Comparison of ENCODE assay signal across 8 mouse cellular contexts in genomic region chr2:160364128-160364650, GRCm38 (mm10). TPM values are rescaled to one million over a fixed set of nuclear protein-coding genes. Genes with fewer than 3 reads are reported as not detected.
DNase-seq lines count a peak whose midpoint lies in the region; ATAC-seq and TF ChIP-seq lines count a peak whose summit lies in the region.

No protein-coding gene starts in this region.

- TF ChIP-seq EP300 in liver, postnatal 0 days (IDR thresholded peaks at IDR 0.05; ENCODE audit: low read depth), result no peak

- H3K4me3 ChIP-seq in heart, embryonic 11.5 days (ENCODE audit: low read depth, low read length), result peak overlapping the region; percentile 50
- H3K4me3 ChIP-seq in heart, embryonic 15.5 days, result peak overlapping the region; percentile 60
- peak overlapping the region; percentile 55 for H3K4me3 ChIP-seq in liver, postnatal 0 days (ENCODE audit: low read depth, low read length)

- H3K9me3 ChIP-seq in heart, embryonic 11.5 days (replicated peaks; ENCODE audit: control insufficient read depth, low read length), result no peaks in the 10 kb centered on the region
- H3K9me3 ChIP-seq in heart, embryonic 15.5 days (replicated peaks), result no peaks in the 10 kb centered on the region
- H3K9me3 ChIP-seq in liver, postnatal 0 days (ENCODE audit: low read length), result no peaks in the 10 kb centered on the region

- TF ChIP-seq CTCF in liver, postnatal 0 days (IDR thresholded peaks at IDR 0.05; ENCODE audit: low read depth), result no peak

- H3K4me1 ChIP-seq in heart, embryonic 11.5 days (ENCODE audit: control insufficient read depth, insufficient read depth, low read length), result peaks cover 19% of the 10 kb centered on the region
- H3K4me1 ChIP-seq in heart, embryonic 15.5 days (replicated peaks), result peaks cover 41% of the 10 kb centered on the region
- H3K4me1 ChIP-seq in liver, postnatal 0 days (ENCODE audit: insufficient read depth), result peaks cover 5% of the 10 kb centered on the region

- no peak for ATAC-seq in heart, embryonic 11.5 days (replicated peaks; ENCODE audit: insufficient number of reproducible peaks, low FRiP score, low TSS enrichment)
- no peak for ATAC-seq in heart, embryonic 15.5 days (replicated peaks; ENCODE audit: insufficient number of reproducible peaks, insufficient read depth, low FRiP score, low read depth)
- no peak for ATAC-seq in liver, postnatal 0 days

- no peak for DNase-seq in heart, postnatal 14 days
- peak; percentile 17 for DNase-seq in ZHBTc4 (ENCODE audit: low read depth, low spot score)
- DNase-seq in liver, postnatal 0 days, result no peak
- no peak for DNase-seq in ovary, adult 18-20 months (ENCODE audit: low spot score)
- DNase-seq in lung, postnatal 14 days, result no peak
- no peak for DNase-seq in adrenal gland, postnatal 25 days

- no peak overlapping the region for H3K9ac ChIP-seq in heart, embryonic 11.5 days (ENCODE audit: low read depth, low read length)
- H3K9ac ChIP-seq in heart, embryonic 15.5 days, result no peak overlapping the region; the same call in 1 of the 2 replicates
- H3K9ac ChIP-seq in liver, postnatal 0 days (replicated peaks), result no peak overlapping the region

- no peaks in the 10 kb centered on the region for H3K36me3 ChIP-seq in heart, embryonic 11.5 days (ENCODE audit: control insufficient read depth, insufficient read depth, low read length)
- no peaks in the 10 kb centered on the region for H3K36me3 ChIP-seq in heart, embryonic 15.5 days
- H3K36me3 ChIP-seq in liver, postnatal 0 days (replicated peaks; ENCODE audit: insufficient read depth, low read length), result no peaks in the 10 kb centered on the region

- intact Hi-C loops in heart, postnatal 14 days (cut with DNase I), result loop anchor here (10.0 kb wide), 2 partner anchors 779 to 1499 kb away; no protein-coding TSS in a partner anchor

- no peak overlapping the region for H3K27ac ChIP-seq in heart, embryonic 11.5 days (ENCODE audit: low read depth, low read length)
- no peak overlapping the region for H3K27ac ChIP-seq in heart, embryonic 15.5 days
- no peak overlapping the region for H3K27ac ChIP-seq in liver, postnatal 0 days (ENCODE audit: low read depth)

- peak overlapping the region; percentile 94 for H3K4me2 ChIP-seq in heart, embryonic 11.5 days
- peak overlapping the region; percentile 99 for H3K4me2 ChIP-seq in heart, embryonic 15.5 days
- H3K4me2 ChIP-seq in liver, postnatal 0 days (ENCODE audit: low read depth, low read length), result peak overlapping the region; percentile 87

- H3K27me3 ChIP-seq in heart, embryonic 11.5 days (ENCODE audit: control insufficient read depth, insufficient read depth, low read length), result peaks cover 69% of the 10 kb centered on the region
- H3K27me3 ChIP-seq in heart, embryonic 15.5 days, result peaks cover 71% of the 10 kb centered on the region
- H3K27me3 ChIP-seq in liver, postnatal 0 days (ENCODE audit: insufficient read depth, low read length), result peaks cover 88% of the 10 kb centered on the region

- under 1% methylated on average over 9 of the region's 9 CpGs for WGBS in heart, embryonic 11.5 days (ENCODE audit: insufficient replicate concordance)
- 13% methylated on average over 9 of the region's 9 CpGs for WGBS in heart, embryonic 15.5 days
- 9% methylated on average over 9 of the region's 9 CpGs for WGBS in liver, postnatal 0 days (ENCODE audit: insufficient replicate concordance)

RNA-seq across cellular contexts. Expression of gene Mafb, which starts 2.7 kb away (rescaled TPM):
- polyA plus RNA-seq in heart, embryonic 11.5 days (2014; fragmentation: Nextera tagmentation; extraction: Ambion mirVana), result 5.3 and 5.4 TPM in 2 replicates
- total RNA-seq in heart, postnatal 14 days (2021), result 10 to 100 TPM; 12.1 to 13.5 TPM
- 6.7 and 9.5 TPM in 2 replicates for polyA plus RNA-seq in heart, embryonic 15.5 days (2015; fragmentation: Nextera tagmentation; extraction: Ambion mirVana)
- polyA plus RNA-seq in liver, postnatal 0 days (2015; fragmentation: Nextera tagmentation; extraction: Ambion mirVana), result 9.2 and 11.6 TPM in 2 replicates
- 9.4 and 9.7 TPM in 2 replicates for total RNA-seq in adrenal gland, postnatal 25 days (2021)

RNA-seq across cellular contexts. Expression of gene Gm826, which starts 30.2 kb away (rescaled TPM):
- polyA plus RNA-seq in heart, embryonic 11.5 days (2014; fragmentation: Nextera tagmentation; extraction: Ambion mirVana), result 32.3 and 33.3 TPM in 2 replicates
- total RNA-seq in heart, postnatal 14 days (2021), result 10 to 100 TPM in 1 of 2 experiments, 1 to 10 TPM in 1; 8.8 to 11.1 TPM
- polyA plus RNA-seq in heart, embryonic 15.5 days (2015; fragmentation: Nextera tagmentation; extraction: Ambion mirVana), result 12.2 and 14.5 TPM in 2 replicates
- polyA plus RNA-seq in liver, postnatal 0 days (2015; fragmentation: Nextera tagmentation; extraction: Ambion mirVana), result 1.2 and 1.6 TPM in 2 replicates
- 0.73 and 2.3 TPM in 2 replicates for total RNA-seq in adrenal gland, postnatal 25 days (2021)
